Mouse (Mus musculus) Muller cell, postnatal 12 days (primary cell): ENCODE measurements around the gene Inpp5f.
A peak's percentile ranks its signal among the peaks of the same experiment; 100 is the strongest.

Source experiments
- DNase-seq: peaks from one replicate; pipeline ENCODE4 v3.0.0-alpha.2; 2015; ENCODE audit errors: inconsistent ontology term

Inpp5f gene

GRCm38 (mm10) chr7:128738041-128738440, 126.9 kb downstream of the Inpp5f start:
- DNase-seq = no peak

- DNase-seq = peak; percentile 21
These were observed 128.0 kb downstream of the Inpp5f start for GRCm38 (mm10) chr7:128739116-128739461.

- peak; percentile 43 for DNase-seq
These were observed 128.5 kb downstream of the Inpp5f start for GRCm38 (mm10) chr7:128739462-128740277.

- DNase-seq = peak; percentile 96
These were observed 129.2 kb downstream of the Inpp5f start, which contains the start of gene Mcmbp for GRCm38 (mm10) chr7:128740334-128740733. Gene Mcmbp, minus strand, starts transcription at chr7:128740495.

- DNase-seq = no peak
These were observed 132.8 kb downstream of the Inpp5f start for GRCm38 (mm10) chr7:128743898-128744297.

GRCm38 (mm10) chr7:128744684-128745485, 133.8 kb downstream of the Inpp5f start, which contains the start of gene Sec23ip:
Gene Sec23ip, plus strand, starts transcription at chr7:128744943.
- peak; percentile 96 for DNase-seq
